Mouse (Mus musculus) spleen, postnatal 10 days (tissue): ENCODE results near the gene Dnajb8.

Experiments used
- DNase-seq, 2 experiments: peaks; one replicate each; pipeline ENCODE4 v3.0.0; 2021 to 2022; ENCODE audit warnings: low spot score in 2 of 2

Dnajb8 gene

DNA sequence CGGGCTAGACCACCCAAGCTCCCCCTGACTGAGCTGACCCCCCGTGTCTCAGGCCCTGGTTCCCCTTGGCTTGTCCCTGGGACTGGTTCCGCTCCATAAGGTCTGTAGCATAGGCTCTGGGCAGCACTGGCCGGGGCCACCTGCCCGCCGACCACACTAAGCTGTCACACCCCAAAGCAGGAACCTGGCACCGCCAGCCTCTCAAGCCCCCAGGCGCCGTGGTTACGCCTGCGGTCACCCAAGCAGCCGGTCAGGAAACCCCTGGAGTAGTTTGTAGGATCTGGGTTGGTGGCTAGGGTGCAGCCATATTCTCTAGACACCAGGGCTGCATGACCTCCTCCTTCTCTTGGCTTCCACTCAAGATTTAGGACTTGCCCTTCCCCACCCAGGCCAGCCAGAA lies 7.2 kb downstream of the Dnajb8 start:
- DNase-seq, result no peak

DNA sequence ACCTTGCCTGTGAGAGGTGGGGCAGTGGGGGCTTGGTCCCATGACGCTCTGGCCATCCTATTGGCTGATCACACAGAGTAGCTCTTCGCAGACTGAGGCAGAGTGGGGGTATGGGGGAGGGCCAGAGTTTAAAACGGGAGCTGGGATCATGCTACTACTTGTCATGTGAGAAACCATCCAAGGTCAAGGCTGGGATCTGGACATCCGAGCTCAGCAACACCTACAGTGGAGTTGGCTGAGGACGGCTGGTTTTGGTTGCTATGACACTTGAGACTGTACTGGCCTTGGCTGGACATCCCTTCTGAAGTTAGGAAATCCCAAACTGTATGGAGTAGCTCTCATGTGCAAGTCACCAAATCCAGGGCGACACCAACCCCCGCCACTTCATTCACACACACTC lies 9.8 kb downstream of the Dnajb8 start:
- no peak for DNase-seq

DNA sequence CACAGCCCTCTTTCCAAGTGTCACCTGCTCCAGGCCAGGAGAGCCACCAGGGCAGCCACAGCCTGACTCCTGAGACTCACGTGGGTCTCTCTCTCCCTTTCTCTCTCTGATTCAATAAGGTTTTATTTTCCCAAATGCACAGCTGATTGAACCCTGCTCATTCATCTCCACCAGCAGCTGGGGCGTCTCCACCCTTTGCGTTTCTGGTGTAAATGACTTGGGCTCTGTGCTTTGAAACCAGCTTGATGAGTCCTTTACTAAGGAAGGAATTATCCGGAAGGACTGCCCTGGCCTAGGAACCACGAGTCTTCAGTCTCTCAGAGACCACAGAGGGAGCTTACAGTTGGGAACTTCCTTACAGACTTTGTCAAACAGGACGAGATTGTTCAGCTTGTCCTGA lies 10.2 kb downstream of the Dnajb8 start:
- DNase-seq, result no peak

DNA sequence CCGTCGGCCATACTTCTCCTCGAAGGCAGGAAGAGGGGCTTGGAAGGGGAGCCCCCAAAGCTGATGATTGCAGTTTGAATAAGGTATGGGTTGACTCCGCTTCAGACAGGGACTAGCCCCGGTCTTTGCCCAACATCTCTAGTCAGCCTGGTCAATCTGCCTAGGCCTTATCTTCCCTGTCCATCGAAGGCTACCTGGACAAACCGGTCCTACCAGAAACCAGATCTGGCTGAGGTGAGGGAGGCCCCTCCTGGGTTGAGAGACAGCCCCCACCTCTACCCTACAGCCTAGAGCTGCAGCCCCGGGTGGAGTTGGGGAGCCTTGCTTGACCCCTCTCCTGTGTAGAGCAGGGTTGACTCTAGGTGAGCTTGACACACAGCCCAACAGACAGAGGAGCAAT lies 11.9 kb downstream of the Dnajb8 start:
- no peak for DNase-seq

DNA sequence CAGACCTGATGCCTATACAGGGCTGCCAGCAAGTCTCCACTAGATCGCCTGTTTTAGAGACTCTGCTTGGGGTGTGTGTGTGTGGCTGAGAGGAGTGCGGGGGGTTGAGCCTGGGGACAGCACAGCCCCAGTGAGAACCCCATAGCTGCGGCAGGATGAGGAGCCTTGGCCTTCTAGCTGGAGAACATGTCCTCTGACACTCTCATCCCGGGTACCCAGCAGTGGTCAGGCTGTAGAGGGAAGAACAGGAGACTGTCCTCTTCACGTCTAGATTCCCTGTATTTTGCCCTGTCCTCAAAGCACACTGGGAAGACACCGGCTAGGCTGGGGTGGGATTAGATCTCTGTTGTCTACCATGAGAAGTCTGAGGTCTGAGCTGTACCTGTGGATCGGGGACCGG lies 13.4 kb downstream of the Dnajb8 start:
- no peak for DNase-seq

DNA sequence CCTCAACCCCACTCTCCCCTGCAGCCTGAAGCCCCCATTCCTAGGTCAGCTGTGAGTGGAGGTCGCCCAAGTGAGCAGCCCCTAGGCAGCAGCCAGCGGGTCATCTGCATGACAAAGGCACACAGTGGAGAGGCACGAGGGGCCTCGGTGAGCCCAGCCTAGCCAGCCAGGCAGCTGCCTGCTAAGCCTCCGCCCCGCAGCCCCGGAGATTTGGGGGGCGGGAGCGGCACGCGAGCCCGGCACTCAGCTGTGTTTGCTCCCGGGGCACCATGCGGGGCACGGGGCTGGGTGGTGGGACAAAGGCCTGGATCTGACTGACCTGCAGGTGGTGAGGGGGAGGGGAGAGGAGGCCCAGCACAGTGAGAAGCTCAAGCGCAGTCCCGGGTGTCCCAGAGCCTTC lies 13.9 kb downstream of the Dnajb8 start:
- no peak for DNase-seq

DNA sequence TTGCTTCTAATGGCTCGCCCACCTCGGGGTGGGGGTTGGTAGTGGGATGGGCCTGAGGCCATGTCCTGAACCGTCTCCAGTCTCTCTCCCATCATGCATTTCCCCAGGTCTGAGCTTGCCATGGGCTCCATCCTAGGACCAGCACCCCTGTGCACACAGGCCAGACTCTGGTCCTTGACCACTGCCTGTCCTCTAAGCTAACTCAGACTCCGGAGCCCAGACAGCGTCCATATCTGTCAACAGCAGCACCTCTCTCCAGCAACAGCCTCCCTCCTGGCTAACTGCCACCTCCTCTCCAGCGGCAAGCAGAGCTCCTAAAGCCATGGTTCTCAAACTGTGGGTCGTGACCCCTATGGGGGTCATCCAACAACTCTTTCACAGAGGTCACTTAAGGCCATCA lies 14.4 kb downstream of the Dnajb8 start:
- no peak for DNase-seq

DNA sequence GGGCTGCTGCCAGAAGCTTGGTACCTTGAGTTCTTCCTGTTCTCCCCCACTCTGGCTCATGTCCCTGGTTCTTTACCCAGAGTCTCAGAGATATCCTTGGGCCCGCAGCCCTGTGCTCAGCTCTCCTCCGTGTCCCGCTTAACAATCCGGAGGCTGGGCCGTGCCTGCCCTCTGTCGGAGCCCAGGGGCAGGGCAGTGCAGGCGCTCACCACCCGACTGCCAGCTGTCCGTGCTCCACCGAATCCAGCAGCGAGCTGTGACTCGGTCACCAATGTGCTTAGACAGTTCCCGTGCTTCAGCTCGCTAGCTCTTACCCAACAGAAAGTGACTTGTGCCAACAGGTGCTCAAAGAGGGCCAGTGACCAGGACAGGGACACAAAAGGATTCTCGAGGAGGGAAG lies 20.5 kb downstream of the Dnajb8 start:
- DNase-seq, result peak in 1 of 2 experiments; percentile 54

DNA sequence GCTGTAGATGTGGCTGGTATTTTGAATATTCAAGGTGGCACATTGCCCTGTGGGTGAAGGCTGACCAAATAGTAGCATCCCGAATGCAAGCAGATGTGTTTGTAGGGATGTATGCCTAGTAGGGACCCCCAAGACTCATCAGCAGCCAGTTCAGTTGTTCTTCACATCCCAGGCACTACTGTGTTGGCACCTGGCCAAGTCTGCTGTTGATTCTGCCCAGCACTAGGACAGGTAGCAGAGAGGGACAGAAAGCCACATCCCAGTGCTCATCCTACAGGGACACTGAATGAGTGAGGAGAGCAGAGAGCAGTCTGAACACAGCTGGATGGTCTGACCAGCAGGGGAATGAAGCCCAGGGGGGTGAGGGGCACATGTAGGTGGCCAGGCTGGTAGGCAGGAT lies 27.2 kb downstream of the Dnajb8 start:
- DNase-seq, result peak in 1 of 2 experiments; percentile 33

DNA sequence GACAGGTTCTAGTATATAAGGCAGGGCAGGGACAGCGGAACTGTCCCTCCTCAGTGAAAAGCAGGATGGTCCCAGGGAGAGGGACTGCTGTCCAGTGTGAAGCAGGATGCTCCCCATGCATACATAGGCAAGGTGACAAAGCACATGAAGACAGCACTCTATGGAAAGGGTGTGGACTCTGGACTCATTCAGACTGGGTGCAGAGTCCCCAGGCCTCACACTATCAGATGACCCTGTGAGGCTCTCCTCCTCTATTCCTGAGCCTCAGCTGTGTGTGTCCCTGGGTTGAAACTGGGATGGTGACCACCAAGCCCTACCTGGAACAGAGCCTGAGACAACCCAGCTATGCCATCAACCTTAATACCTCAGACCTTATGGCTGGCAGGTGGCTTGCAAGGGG lies 29.3 kb downstream of the Dnajb8 start:
- no peak for DNase-seq

DNA sequence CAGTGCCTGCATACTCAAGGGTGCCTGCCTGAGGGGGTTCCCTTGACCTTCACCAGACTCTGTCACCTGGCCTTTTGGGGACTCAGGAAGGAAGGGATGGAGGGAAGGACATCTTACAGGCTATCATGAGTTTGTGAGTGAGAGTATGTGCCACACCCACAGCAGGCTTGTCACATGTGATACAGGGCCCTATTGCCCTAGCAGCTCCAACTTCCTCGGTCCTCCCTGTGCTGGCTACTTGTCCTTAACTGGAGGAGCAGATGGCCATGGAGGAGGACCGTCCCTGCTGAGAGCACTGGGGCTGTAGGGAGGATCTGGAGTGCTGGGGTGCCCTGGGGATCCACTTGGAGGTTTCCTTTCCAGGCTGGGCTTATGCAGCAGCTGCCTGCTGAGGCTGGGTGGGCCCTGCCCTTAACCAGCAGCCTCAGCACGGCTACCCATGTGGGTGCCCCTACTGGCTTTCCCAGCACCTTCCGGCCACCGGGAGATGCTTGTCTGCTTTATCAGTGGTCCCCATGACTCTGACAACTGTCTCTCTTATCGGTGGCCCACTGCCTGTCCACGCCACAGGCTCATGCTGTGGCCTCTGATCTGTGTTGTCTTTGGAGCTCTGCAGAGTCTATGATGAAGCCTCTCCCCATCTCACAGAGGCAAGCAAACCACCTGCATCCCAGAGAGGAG lies 29.9 kb downstream of the Dnajb8 start:
- DNase-seq, result peak in 1 of 2 experiments; percentile 26

DNA sequence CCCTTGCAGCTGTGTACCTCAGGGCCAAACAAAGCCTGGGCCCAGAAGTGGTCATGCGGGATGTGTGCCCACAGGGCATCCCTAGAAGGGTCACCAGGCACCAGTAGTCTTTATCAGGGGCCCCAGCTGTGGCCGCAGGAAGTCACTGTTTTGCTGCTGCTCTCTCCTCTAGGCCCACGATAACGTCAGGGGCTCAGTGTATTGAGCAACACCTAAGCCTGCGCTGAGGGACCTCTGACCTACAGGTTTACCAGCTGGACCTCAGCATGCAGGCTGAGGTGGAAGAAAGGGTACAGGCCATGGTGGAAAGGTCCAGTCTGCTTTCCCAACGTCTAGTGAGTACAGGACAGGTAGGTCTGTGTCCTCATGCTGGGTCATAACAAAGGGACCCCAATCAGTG lies 32.0 kb downstream of the Dnajb8 start:
- DNase-seq, result no peak

DNA sequence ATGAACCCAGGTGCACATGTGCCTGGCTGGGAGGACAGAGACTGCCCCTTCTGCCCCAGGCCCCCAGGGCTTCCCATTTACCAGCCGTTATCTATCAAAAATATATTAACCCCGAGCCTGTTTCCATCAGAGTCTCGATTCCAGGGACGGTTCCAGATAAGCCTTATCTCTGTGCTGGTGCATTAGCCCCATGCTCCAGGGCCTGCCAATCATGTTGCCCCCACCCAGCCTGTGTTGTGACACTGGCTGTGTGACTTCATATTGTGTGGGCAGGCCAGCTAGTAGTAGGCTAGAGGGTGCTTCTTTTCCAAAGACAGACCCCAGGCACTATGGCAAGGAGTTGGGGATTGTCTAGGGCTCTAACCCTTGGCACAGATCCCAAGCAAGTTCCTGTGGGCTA lies 33.4 kb downstream of the Dnajb8 start:
- no peak for DNase-seq

DNA sequence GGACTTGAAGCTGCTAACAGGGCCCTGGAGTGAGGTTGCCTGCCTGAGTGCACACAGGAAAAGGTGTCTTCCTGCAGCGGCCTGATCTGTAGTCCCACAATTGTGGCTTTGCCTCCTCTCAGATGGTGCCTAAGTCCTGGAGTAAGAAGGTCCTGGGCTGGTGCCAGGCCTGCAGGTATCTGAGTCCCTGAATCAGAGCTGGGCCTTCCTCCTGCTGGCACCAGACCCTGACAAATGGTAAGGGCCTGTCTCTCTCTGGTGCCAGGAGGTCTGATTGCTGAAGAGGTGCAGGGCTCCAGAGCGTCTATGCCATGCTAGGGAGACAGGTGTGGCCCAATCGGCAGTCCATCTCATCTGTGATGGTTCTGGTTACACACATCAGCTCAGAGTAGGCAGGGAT lies 37.6 kb downstream of the Dnajb8 start:
- no peak for DNase-seq

DNA sequence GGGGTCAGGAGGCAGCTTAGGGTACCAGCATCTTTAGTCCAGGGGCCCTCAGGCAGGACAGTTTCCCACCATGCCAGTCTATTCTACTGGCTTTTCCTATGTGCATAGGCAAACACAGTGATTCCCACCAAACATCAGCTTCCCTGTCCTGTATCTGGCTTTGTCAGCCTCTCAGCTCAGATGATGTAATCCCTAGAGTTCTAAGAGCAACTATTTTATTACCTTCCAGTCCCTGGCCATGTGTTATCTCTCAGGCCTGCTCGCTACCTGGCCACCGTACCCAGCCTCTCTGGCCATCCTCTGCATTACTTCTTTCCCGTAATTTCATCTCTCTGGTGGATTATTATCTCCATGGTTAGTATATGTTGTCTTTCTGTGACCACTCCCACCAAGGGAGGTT lies 38.6 kb downstream of the Dnajb8 start:
- DNase-seq, result no peak

DNA sequence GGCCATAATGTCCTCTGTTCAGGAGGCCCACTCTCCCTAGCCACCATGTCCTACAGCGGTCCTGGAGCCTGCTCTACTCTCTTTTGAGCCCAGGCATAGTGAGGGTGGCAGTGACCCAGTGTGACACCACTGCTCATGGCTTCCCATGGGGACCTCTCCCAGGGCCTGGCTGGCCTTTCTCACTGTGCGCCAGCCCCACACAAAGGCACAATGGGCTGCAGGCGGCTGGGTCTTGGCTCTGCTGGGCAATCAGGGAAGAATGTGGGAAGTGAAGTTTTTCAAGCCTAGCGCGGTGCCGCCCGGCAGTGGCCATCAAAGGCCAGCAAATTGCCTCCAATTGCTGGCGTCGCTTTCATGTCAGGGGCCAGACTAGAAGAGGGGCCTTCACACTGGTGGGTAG lies 40.1 kb downstream of the Dnajb8 start:
- no peak for DNase-seq

DNA sequence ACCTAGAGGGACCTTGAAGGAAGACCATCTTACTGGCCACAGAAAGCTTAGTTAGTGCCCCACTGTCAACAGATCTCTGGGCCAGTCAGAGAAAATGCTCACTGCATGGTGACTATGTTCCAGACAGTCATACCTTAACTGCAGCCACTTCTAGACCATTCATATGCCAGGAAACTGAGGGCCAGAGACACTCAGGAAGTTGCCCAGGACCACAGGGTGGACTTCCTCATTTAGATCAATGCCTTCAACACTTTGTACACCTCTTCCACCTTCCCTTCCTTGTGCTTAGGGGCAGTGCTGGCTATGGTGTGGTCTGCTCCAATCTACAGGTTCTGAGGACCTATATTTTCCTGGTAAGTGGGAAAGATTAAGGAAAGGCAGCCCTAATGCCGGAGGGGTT lies 43.3 kb downstream of the Dnajb8 start:
- no peak for DNase-seq

DNA sequence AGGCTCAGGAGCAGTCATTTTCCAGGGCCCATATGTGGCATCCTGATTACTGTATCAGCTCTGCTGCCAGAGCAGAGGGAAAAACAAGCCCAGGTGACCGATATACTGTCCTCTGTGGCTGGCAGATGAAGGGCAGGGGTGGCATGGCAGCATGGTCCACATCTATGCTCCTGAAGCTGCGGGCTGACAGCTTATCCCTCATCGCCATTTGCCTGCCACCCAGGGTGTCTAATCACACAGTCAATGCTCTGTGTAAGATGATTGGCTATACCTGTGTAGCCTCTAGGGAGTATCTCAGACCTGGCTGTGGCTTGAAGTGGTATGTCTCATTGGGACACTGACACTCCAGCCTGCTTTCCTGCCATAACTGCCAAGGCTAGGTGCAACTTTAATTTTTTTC lies 44.0 kb downstream of the Dnajb8 start:
- no peak for DNase-seq

DNA sequence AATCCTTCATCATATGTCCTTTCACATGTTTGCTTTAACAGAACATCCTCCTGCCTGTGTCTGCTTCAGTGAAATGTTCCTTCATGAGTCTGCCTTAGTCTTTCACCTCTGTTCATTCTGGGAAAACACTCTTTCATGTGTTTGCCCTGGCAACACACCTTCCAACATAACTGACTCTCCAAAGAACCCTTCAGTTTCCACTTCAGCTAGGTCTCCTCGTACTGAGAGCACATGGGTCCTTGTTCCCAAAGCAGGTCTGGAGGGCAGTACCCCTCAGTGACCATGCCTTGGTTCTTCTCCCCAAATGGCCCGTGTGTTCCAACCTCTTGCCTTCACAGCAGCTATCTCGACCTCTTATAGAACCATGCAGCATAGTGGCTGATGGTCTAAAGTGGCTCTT lies 45.0 kb downstream of the Dnajb8 start:
- DNase-seq, result no peak

DNA sequence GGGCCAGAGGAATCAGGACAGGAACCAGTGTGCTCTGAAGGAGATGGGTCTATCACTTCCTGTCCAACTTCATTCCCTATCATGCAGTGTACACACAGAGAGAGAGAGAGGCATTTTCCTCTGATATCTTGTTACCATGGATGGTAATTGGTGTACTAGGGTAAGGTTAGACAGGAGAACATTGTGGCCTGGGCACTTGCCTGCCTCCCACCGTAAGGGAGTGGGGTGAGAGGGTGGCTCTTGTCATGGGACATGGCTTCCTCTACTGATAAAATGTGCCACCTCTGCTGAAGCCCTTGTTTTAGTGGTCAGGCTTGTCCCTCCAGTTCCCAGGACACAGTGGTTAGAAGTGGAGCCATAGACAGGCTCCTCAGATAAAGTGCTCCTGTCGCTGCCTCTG lies 45.9 kb downstream of the Dnajb8 start:
- DNase-seq, result no peak

DNA sequence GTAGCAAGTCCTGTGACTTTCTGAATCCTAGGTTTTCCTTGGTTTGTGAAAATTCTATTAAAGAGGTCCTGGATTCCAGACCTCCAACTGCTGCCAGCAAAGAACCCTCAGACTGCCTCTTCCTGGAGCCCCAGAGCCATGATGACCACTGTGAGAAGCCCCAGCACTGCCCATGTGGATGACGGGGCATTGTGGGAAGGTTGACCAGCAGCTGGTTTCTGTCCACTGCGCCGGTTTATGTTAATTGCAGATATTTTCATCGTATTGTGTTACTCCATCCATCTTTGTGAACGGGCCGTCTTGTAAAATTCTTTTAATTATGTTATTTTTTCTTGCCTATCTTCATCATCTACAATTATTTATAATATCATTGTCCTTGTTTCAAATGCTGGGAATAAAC lies 52.6 kb downstream of the Dnajb8 start:
- no peak for DNase-seq

DNA sequence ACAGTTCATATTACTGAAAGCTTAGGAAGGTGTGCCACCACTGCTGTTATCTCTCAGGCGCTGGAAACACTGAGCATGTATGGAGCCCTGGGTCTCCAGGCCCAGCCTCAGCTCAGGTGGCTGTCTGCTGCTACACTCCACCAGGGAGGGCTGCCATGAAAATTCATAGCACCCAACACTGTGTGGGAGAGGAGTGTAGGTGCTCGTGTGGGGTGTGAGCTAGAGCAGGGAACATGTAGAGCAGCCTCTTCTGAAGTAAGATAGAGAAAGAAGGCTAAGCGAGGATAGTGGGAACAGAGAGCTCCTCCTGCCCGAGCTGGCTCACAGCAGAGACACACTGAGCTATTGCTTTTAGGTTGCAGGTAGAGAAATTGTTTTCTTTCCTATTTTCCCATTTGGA lies 54.2 kb downstream of the Dnajb8 start:
- no peak for DNase-seq

DNA sequence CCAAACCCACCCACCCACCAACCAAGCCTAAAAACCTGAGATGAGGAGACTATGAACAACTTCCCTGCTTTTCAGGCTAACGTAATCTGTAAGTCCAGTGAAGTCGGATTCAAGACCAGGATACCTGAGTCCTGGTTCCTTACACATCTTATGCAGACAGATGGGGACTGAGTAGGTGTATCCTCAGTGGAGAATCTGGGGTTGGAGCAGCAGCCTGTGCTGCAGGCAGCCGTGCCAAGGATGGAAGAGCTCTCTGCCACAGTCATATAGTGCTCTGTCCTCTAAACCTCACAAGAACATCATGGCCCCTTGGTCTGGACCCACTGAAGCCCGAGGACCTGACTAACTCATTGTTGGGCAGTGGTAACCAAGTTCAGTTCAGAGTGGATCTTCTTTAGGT lies 55.2 kb downstream of the Dnajb8 start:
- no peak for DNase-seq

DNA sequence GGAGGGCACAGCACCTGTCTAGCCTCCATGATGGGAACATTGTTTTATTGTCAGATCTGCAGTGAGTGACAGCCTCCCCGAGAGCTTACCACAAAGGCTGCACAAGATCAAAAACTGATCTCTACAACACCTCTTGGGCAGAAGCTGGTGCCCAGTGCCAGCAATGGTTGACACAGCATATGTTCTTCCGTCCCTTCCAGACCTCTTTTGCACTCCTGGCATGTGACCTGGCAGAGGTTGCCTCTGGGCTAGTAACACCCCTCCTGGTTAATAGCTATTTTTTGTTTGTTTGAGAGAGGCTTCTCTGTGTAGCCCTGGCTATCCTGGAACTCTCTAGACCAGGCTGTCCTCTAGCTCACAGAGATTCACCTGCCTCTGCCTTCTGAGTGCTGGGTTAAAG lies 56.1 kb downstream of the Dnajb8 start:
- no peak for DNase-seq
